Comparison of ENCODE assay signal across 8 mouse cellular contexts in genomic region chr17:34101604-34102032, GRCm38 (mm10). TPM values are rescaled to one million over a fixed set of nuclear protein-coding genes. Genes with fewer than 3 reads are reported as not detected.
DNase-seq lines count a peak whose midpoint lies in the region; ATAC-seq and TF ChIP-seq lines count a peak whose summit lies in the region.

No protein-coding gene starts in this region.

- H3K4me1 ChIP-seq in brown adipose tissue, adult 24 weeks (ENCODE audit: control insufficient read depth, insufficient read depth, insufficient read length, low read length): no peaks in the 10 kb centered on the region
- no peaks in the 10 kb centered on the region for H3K4me1 ChIP-seq in forebrain, embryonic 11.5 days (replicated peaks; ENCODE audit: control insufficient read depth, insufficient read depth, low read length)
- peaks cover 8% of the 10 kb centered on the region for H3K4me1 ChIP-seq in heart, embryonic 16.5 days (ENCODE audit: control insufficient read depth, insufficient read depth, low read length)
- peaks cover 4% of the 10 kb centered on the region for H3K4me1 ChIP-seq in liver, embryonic 16.5 days (ENCODE audit: control insufficient read depth, low read depth, low read length)
- H3K4me1 ChIP-seq in neural tube, embryonic 12.5 days: no peaks in the 10 kb centered on the region
- H3K4me1 ChIP-seq in stomach, postnatal 0 days (replicated peaks; ENCODE audit: control insufficient read depth, insufficient read depth): no peaks in the 10 kb centered on the region

- peak overlapping the region; percentile 50 for H3K4me3 ChIP-seq in brown adipose tissue, adult 24 weeks (ENCODE audit: insufficient read depth, low read depth, low read length)
- H3K4me3 ChIP-seq in forebrain, embryonic 11.5 days (ENCODE audit: low read depth, low read length): no peak overlapping the region
- H3K4me3 ChIP-seq in heart, embryonic 16.5 days (ENCODE audit: low read length): peak overlapping the region; percentile 38
- H3K4me3 ChIP-seq in liver, embryonic 16.5 days (ENCODE audit: low read depth, low read length): peak overlapping the region; percentile 22; the same call in 1 of the 2 replicates
- 0 out of 2 replicates have a peak overlapping the region, but pooled peaks have one; percentile 8 for H3K4me3 ChIP-seq in neural tube, embryonic 12.5 days
- H3K4me3 ChIP-seq in stomach, postnatal 0 days (ENCODE audit: low read depth, low read length): no peak overlapping the region

- H3K36me3 ChIP-seq in forebrain, embryonic 11.5 days (ENCODE audit: control insufficient read depth, insufficient read depth, low read length): no peaks in the 10 kb centered on the region
- H3K36me3 ChIP-seq in heart, embryonic 16.5 days (ENCODE audit: control insufficient read depth, insufficient read depth): no peaks in the 10 kb centered on the region
- H3K36me3 ChIP-seq in liver, embryonic 16.5 days (ENCODE audit: control insufficient read depth, insufficient read depth): no peaks in the 10 kb centered on the region
- no peaks in the 10 kb centered on the region for H3K36me3 ChIP-seq in neural tube, embryonic 12.5 days
- no peaks in the 10 kb centered on the region for H3K36me3 ChIP-seq in stomach, postnatal 0 days (ENCODE audit: control insufficient read depth, insufficient read depth, low read length)

- peak; percentile 74 for ATAC-seq in CD4-positive, CD25-positive, alpha-beta regulatory T cell, adult 4 months
- peak; percentile 73 for ATAC-seq in forebrain, embryonic 11.5 days (replicated peaks; ENCODE audit: low FRiP score)
- peak; percentile 66 for ATAC-seq in heart, embryonic 16.5 days (replicated peaks; ENCODE audit: extremely low read depth, insufficient read depth, low FRiP score)
- peak; percentile 67; the same call in 1 of the 2 replicates for ATAC-seq in liver, embryonic 16.5 days (ENCODE audit: low read depth)
- peak; percentile 80 for ATAC-seq in neural tube, embryonic 12.5 days (ENCODE audit: low FRiP score, low read depth)
- ATAC-seq in stomach, postnatal 0 days (ENCODE audit: low FRiP score, low TSS enrichment): peak; percentile 75

- H3K9me3 ChIP-seq in forebrain, embryonic 11.5 days (ENCODE audit: control insufficient read depth, low read length): no peaks in the 10 kb centered on the region
- no peaks in the 10 kb centered on the region for H3K9me3 ChIP-seq in heart, embryonic 16.5 days (replicated peaks; ENCODE audit: control insufficient read depth, low read length)
- H3K9me3 ChIP-seq in liver, embryonic 16.5 days (replicated peaks; ENCODE audit: control insufficient read depth, low read length): no peaks in the 10 kb centered on the region
- no peaks in the 10 kb centered on the region; the same call in 1 of the 2 replicates for H3K9me3 ChIP-seq in neural tube, embryonic 12.5 days
- no peaks in the 10 kb centered on the region for H3K9me3 ChIP-seq in stomach, postnatal 0 days (ENCODE audit: control insufficient read depth, low read length)

- DNase-seq in forebrain, embryonic 11.5 days (ENCODE audit: low spot score): peak; percentile 96
- DNase-seq in kidney, postnatal 36 days: peak; percentile 93 to 99
- peak; percentile 92 for DNase-seq in stomach, postnatal 0 days (ENCODE audit: low spot score)

- peak; percentile 92 for TF ChIP-seq CTCF in stomach, postnatal 0 days (IDR thresholded peaks at IDR 0.05; ENCODE audit: low read depth)

- no peak overlapping the region for H3K9ac ChIP-seq in forebrain, embryonic 11.5 days (ENCODE audit: low read length)
- H3K9ac ChIP-seq in heart, embryonic 16.5 days (ENCODE audit: low read length): peak overlapping the region; percentile 48; the same call in 1 of the 2 replicates
- H3K9ac ChIP-seq in liver, embryonic 16.5 days (ENCODE audit: low read depth, low read length): peak overlapping the region; percentile 22; the same call in 1 of the 2 replicates
- H3K9ac ChIP-seq in neural tube, embryonic 12.5 days: no peak overlapping the region
- no peak overlapping the region for H3K9ac ChIP-seq in stomach, postnatal 0 days (ENCODE audit: low read length)

- peak overlapping the region; percentile 66; the same call in 1 of the 2 replicates for H3K27ac ChIP-seq in brown adipose tissue, adult 24 weeks (replicated peaks; ENCODE audit: low read depth, low read length)
- H3K27ac ChIP-seq in forebrain, embryonic 11.5 days (ENCODE audit: low read depth, low read length): no peak overlapping the region
- no peak overlapping the region for H3K27ac ChIP-seq in heart, embryonic 16.5 days (ENCODE audit: low read length)
- no peak overlapping the region for H3K27ac ChIP-seq in liver, embryonic 16.5 days (ENCODE audit: low read length)
- no peak overlapping the region for H3K27ac ChIP-seq in neural tube, embryonic 12.5 days
- 0 out of 2 replicates have a peak overlapping the region, but pooled peaks have one; percentile 30 for H3K27ac ChIP-seq in stomach, postnatal 0 days (replicated peaks)

- H3K27me3 ChIP-seq in forebrain, embryonic 11.5 days (ENCODE audit: control insufficient read depth, insufficient read depth, low read length): no peaks in the 10 kb centered on the region
- H3K27me3 ChIP-seq in heart, embryonic 16.5 days (ENCODE audit: control insufficient read depth, insufficient read depth, low read length): no peaks in the 10 kb centered on the region
- H3K27me3 ChIP-seq in liver, embryonic 16.5 days (ENCODE audit: control insufficient read depth, insufficient read depth, low read depth, low read length): no peaks in the 10 kb centered on the region; the same call in none of the 2 replicates
- H3K27me3 ChIP-seq in neural tube, embryonic 12.5 days (replicated peaks): no peaks in the 10 kb centered on the region
- H3K27me3 ChIP-seq in stomach, postnatal 0 days (ENCODE audit: control insufficient read depth, insufficient read depth, low read length): no peaks in the 10 kb centered on the region

- WGBS in forebrain, embryonic 11.5 days: 11% methylated on average over 12 of the region's 12 CpGs
- 7% methylated on average over 12 of the region's 12 CpGs for WGBS in heart, embryonic 16.5 days
- 1% methylated on average over 12 of the region's 12 CpGs for WGBS in liver, embryonic 16.5 days (ENCODE audit: insufficient replicate concordance)
- 9% methylated on average over 12 of the region's 12 CpGs for WGBS in neural tube, embryonic 12.5 days
- WGBS in stomach, postnatal 0 days: 4% methylated on average over 12 of the region's 12 CpGs

- no peak overlapping the region for H3K4me2 ChIP-seq in forebrain, embryonic 11.5 days (ENCODE audit: low read depth, low read length, severe bottlenecking)
- peak overlapping the region; percentile 58 for H3K4me2 ChIP-seq in heart, embryonic 16.5 days (ENCODE audit: low read depth, low read length)
- peak overlapping the region; percentile 56 for H3K4me2 ChIP-seq in liver, embryonic 16.5 days (ENCODE audit: low read depth, low read length)
- H3K4me2 ChIP-seq in neural tube, embryonic 12.5 days (replicated peaks): peak overlapping the region; percentile 46
- H3K4me2 ChIP-seq in stomach, postnatal 0 days (replicated peaks; ENCODE audit: low read depth): peak overlapping the region; percentile 47

- TF ChIP-seq EP300 in stomach, postnatal 0 days (optimal IDR thresholded peaks at IDR 0.05): no peak

RNA-seq across cellular contexts. Expression of gene H2-Oa, which starts 9.5 kb away (rescaled TPM):
- 10 to 100 TPM; 56.0 to 68.2 TPM for polyA plus RNA-seq in CD4-positive, CD25-positive, alpha-beta regulatory T cell, adult 4 months (2017; shearing (Covaris generic))
- polyA plus RNA-seq in brown adipose tissue, adult 24 weeks (2012; ENCODE audit: insufficient read depth, insufficient read length, missing spikeins): not detected in 2 replicates
- 0.17 and 0.25 TPM in 2 replicates for polyA plus RNA-seq in forebrain, embryonic 11.5 days (2014; fragmentation: Nextera tagmentation; extraction: Ambion mirVana)
- polyA plus RNA-seq in heart, embryonic 16.5 days (2015; fragmentation: Nextera tagmentation; extraction: Ambion mirVana): 0.97 and 3.1 TPM in 2 replicates
- polyA plus RNA-seq in liver, embryonic 16.5 days (2015; fragmentation: Nextera tagmentation; extraction: Ambion mirVana): 0.43 and 0.57 TPM in 2 replicates
- 0.44 and 0.50 TPM in 2 replicates for polyA plus RNA-seq in neural tube, embryonic 12.5 days (2016; fragmentation: Nextera tagmentation; extraction: Ambion mirVana)
- polyA plus RNA-seq in stomach, postnatal 0 days (2015; fragmentation: Nextera tagmentation; extraction: Ambion mirVana): 0.25 and 0.29 TPM in 2 replicates

RNA-seq across cellular contexts. Expression of gene H2-DMa, which starts 17.7 kb away (rescaled TPM):
- 100 to 1,000 TPM; 144 to 205 TPM for polyA plus RNA-seq in CD4-positive, CD25-positive, alpha-beta regulatory T cell, adult 4 months (2017; shearing (Covaris generic))
- polyA plus RNA-seq in brown adipose tissue, adult 24 weeks (2012; ENCODE audit: insufficient read depth, insufficient read length, missing spikeins): 6.9 and 10.5 TPM in 2 replicates
- 7.2 and 8.2 TPM in 2 replicates for polyA plus RNA-seq in forebrain, embryonic 11.5 days (2014; fragmentation: Nextera tagmentation; extraction: Ambion mirVana)
- 10.9 and 13.8 TPM in 2 replicates for polyA plus RNA-seq in heart, embryonic 16.5 days (2015; fragmentation: Nextera tagmentation; extraction: Ambion mirVana)
- 5.3 and 5.5 TPM in 2 replicates for polyA plus RNA-seq in liver, embryonic 16.5 days (2015; fragmentation: Nextera tagmentation; extraction: Ambion mirVana)
- polyA plus RNA-seq in neural tube, embryonic 12.5 days (2016; fragmentation: Nextera tagmentation; extraction: Ambion mirVana): 12.3 and 15.0 TPM in 2 replicates
- polyA plus RNA-seq in stomach, postnatal 0 days (2015; fragmentation: Nextera tagmentation; extraction: Ambion mirVana): 9.1 and 9.5 TPM in 2 replicates

RNA-seq across cellular contexts. Expression of gene Brd2, which starts 20.8 kb away (rescaled TPM):
- polyA plus RNA-seq in CD4-positive, CD25-positive, alpha-beta regulatory T cell, adult 4 months (2017; shearing (Covaris generic)): 100 to 1,000 TPM; 108 to 154 TPM
- polyA plus RNA-seq in brown adipose tissue, adult 24 weeks (2012; ENCODE audit: insufficient read depth, insufficient read length, missing spikeins): 82.7 and 86.3 TPM in 2 replicates
- 152 and 163 TPM in 2 replicates for polyA plus RNA-seq in forebrain, embryonic 11.5 days (2014; fragmentation: Nextera tagmentation; extraction: Ambion mirVana)
- polyA plus RNA-seq in heart, embryonic 16.5 days (2015; fragmentation: Nextera tagmentation; extraction: Ambion mirVana): 69.4 and 71.9 TPM in 2 replicates
- 32.0 and 35.8 TPM in 2 replicates for polyA plus RNA-seq in liver, embryonic 16.5 days (2015; fragmentation: Nextera tagmentation; extraction: Ambion mirVana)
- 135 and 141 TPM in 2 replicates for polyA plus RNA-seq in neural tube, embryonic 12.5 days (2016; fragmentation: Nextera tagmentation; extraction: Ambion mirVana)
- polyA plus RNA-seq in stomach, postnatal 0 days (2015; fragmentation: Nextera tagmentation; extraction: Ambion mirVana): 45.0 and 48.1 TPM in 2 replicates

RNA-seq across cellular contexts. Expression of gene H2-DMb2, which starts 41.5 kb away (rescaled TPM):
- polyA plus RNA-seq in CD4-positive, CD25-positive, alpha-beta regulatory T cell, adult 4 months (2017; shearing (Covaris generic)): 10 to 100 TPM in 1 of 2 experiments, 1 to 10 TPM in 1; 3.7 to 27.1 TPM
- not detected in 2 replicates for polyA plus RNA-seq in brown adipose tissue, adult 24 weeks (2012; ENCODE audit: insufficient read depth, insufficient read length, missing spikeins)
- polyA plus RNA-seq in forebrain, embryonic 11.5 days (2014; fragmentation: Nextera tagmentation; extraction: Ambion mirVana): 0.15 TPM in 1 of 2 replicates, not detected in the other
- polyA plus RNA-seq in heart, embryonic 16.5 days (2015; fragmentation: Nextera tagmentation; extraction: Ambion mirVana): 2.5 and 6.1 TPM in 2 replicates
- 0.74 and 1.0 TPM in 2 replicates for polyA plus RNA-seq in liver, embryonic 16.5 days (2015; fragmentation: Nextera tagmentation; extraction: Ambion mirVana)
- 0.17 and 0.23 TPM in 2 replicates for polyA plus RNA-seq in neural tube, embryonic 12.5 days (2016; fragmentation: Nextera tagmentation; extraction: Ambion mirVana)
- polyA plus RNA-seq in stomach, postnatal 0 days (2015; fragmentation: Nextera tagmentation; extraction: Ambion mirVana): 0.45 and 0.53 TPM in 2 replicates

RNA-seq across cellular contexts. Expression of gene H2-DMb1, which starts 51.3 kb away (rescaled TPM):
- 1 to 10 TPM; 3.4 to 6.2 TPM for polyA plus RNA-seq in CD4-positive, CD25-positive, alpha-beta regulatory T cell, adult 4 months (2017; shearing (Covaris generic))
- polyA plus RNA-seq in brown adipose tissue, adult 24 weeks (2012; ENCODE audit: insufficient read depth, insufficient read length, missing spikeins): 11.1 and 14.7 TPM in 2 replicates
- polyA plus RNA-seq in forebrain, embryonic 11.5 days (2014; fragmentation: Nextera tagmentation; extraction: Ambion mirVana): 0.15 and 0.87 TPM in 2 replicates
- polyA plus RNA-seq in heart, embryonic 16.5 days (2015; fragmentation: Nextera tagmentation; extraction: Ambion mirVana): 2.3 and 4.0 TPM in 2 replicates
- 1.3 and 1.5 TPM in 2 replicates for polyA plus RNA-seq in liver, embryonic 16.5 days (2015; fragmentation: Nextera tagmentation; extraction: Ambion mirVana)
- 0.23 and 0.47 TPM in 2 replicates for polyA plus RNA-seq in neural tube, embryonic 12.5 days (2016; fragmentation: Nextera tagmentation; extraction: Ambion mirVana)
- polyA plus RNA-seq in stomach, postnatal 0 days (2015; fragmentation: Nextera tagmentation; extraction: Ambion mirVana): 2.1 and 2.6 TPM in 2 replicates

Comparison
In these comparisons a context has a peak if more than half of its experiments do, and no peak if none do; other contexts are left out.
1. H3K27ac ChIP-seq: peak in brown adipose tissue, adult 24 weeks (single experiment) and stomach, postnatal 0 days (single experiment); none in forebrain, embryonic 11.5 days (single experiment), heart, embryonic 16.5 days (single experiment), liver, embryonic 16.5 days (single experiment) and neural tube, embryonic 12.5 days (single experiment).
2. H3K4me3 ChIP-seq: peak in brown adipose tissue, adult 24 weeks (single experiment), heart, embryonic 16.5 days (single experiment), liver, embryonic 16.5 days (single experiment) and neural tube, embryonic 12.5 days (single experiment); none in forebrain, embryonic 11.5 days (single experiment) and stomach, postnatal 0 days (single experiment).
3. H3K9ac ChIP-seq: peak in heart, embryonic 16.5 days (single experiment) and liver, embryonic 16.5 days (single experiment); none in forebrain, embryonic 11.5 days (single experiment), neural tube, embryonic 12.5 days (single experiment) and stomach, postnatal 0 days (single experiment).
4. RNA of gene H2-Oa, which starts 9.5 kb away (polyA plus RNA-seq): 56.0 to 68.2 TPM in CD4-positive, CD25-positive, alpha-beta regulatory T cell, adult 4 months; 0.97 to 3.1 TPM in heart, embryonic 16.5 days, 0.43 to 0.57 TPM in liver, embryonic 16.5 days, 0.44 to 0.50 TPM in neural tube, embryonic 12.5 days, 0.25 to 0.29 TPM in stomach, postnatal 0 days, 0.17 to 0.25 TPM in forebrain, embryonic 11.5 days and not detected in brown adipose tissue, adult 24 weeks; every median in the first group is over 10 times any median in the second.
5. Peak in every context shown above with its lines, with median percentiles within 50 percentile points of each other: ATAC-seq and DNase-seq.